Mouse (Mus musculus) WW6 (cell line): ENCODE results near the gene Upp2.
A peak's percentile ranks its signal among the peaks of the same experiment; 100 is the strongest.

Experiments
- DNase-seq: peaks from one replicate; pipeline ENCODE4 v3.0.0-alpha.2; 2013; ENCODE audit warnings: low read depth, low spot score

Gene Upp2

DNA sequence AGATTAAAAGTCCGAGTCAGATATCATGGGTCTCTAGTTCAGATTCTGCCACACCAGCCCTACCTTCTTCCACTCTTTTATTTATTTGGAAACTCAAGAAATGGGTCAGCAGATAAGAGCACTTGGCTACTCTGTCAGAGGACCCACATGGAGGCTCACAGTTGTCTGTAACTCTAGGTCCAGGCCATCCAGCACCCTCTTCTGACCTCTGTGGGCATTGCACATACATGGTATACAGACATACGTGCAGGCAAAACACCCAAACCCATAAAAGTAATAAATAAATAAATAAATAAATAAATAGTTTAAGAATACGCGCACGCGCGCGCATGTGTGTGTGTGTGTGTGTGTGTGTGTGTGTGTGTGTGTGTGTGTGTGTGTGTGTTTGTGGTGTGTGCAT, 47.8 kb downstream of the Upp2 start:
- no peak for DNase-seq

DNA sequence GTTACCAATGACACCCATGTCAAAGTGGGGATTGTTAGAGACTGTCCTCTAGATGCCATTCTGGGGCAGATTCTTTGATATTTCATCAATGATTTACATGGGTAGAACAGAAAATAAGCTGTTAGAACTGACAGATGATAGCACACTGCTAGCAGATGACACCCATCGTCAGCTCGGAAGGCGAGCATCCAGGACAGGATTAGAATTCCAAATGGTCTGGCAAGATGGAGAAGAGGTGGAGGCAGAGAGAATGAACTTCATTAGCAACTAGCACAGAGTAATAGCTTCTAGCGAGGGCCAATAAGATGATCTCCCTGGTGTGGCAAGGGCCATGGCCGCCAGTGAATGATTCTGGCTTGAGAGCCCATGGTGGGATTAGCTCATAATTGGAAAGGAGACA, 48.7 kb downstream of the Upp2 start:
- no peak for DNase-seq

DNA sequence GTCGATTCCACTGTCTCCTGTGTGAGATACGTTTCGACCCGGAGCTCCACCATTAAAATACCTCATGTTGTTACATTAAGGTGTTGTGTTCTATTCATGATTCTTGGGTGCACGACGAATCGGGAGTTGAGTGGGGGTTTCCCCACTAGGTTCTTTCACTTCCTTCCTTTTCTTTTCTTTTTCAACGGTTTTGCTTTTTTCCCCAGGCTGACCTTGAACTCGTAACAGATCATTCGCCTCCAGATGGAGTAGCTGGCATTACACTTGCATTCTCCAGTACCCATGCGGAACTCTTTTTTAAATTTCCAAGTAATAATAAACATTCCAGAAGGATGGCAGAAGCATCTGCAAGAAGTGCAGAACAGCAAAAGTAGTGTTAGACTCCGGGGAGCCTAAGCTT, 58.1 kb downstream of the Upp2 start:
- DNase-seq = no peak

DNA sequence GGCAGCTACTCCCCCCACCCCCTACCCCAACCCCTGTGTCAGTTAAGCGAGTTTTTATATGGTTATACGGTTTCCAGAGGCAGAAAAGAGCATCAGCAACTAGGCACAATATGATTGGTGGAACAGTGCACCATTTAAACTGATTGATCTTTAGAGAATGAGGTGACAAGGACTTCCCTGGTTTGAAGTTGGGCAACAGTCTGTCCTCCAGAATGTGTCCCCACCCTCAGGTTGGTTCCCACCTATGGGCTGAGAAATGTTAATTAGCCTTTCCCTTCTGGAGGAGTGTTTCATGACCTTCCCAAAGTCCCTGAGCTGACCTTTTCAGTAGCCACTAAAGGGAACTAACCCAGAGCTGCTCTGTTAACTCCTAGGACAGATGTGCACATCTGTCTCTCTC, 58.6 kb downstream of the Upp2 start:
- peak; percentile 53 for DNase-seq

DNA sequence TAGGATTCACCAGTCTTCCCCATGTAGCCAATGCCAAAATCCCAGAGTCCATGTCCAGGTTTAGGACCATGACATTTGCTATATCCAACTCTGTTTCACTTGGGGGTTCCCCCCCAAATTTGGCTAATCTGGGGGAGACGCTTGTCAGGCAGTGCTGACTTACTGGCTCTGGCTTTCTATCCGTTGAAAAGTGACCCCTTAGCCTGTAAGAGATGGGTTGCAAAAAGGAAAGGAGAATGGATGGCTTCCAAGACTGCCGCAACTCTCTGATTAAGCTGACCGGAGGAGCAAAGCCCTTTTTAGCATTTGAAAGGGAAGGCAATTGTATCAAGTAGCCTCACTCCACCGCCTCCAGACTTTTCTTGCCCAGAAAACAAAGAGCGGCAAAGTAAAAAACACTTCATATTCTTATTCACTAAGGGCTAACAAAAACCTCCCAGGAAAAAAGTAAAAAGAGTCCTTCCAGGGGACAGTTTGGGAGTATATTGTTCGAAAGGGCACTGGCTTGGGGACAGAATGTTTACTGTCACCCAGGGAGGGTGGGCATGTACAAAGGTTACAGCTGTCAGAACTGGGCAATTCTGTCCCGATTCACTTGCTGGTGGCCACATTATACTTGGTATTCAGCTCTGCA, 59.2 kb downstream of the Upp2 start:
- no peak for DNase-seq

DNA sequence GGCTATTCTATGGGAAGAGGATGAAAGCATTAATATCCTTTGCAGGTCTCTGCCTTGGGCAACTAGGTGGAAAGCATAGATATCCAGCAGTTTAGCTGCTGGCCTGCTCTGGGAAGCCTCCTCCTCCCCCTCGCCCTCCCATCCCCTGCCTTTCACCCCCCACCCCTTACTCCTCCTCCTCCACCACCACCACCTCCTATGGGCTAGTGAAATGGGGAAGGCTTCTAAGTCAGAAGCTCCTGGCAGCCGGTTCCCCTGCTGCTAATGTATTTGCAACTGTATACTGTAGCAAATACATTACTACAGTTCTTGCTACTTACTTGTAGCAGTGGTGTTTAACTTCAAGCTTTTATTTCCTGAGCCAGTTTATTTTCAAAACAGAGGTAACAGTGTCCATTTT, 60.9 kb downstream of the Upp2 start:
- no peak for DNase-seq

DNA sequence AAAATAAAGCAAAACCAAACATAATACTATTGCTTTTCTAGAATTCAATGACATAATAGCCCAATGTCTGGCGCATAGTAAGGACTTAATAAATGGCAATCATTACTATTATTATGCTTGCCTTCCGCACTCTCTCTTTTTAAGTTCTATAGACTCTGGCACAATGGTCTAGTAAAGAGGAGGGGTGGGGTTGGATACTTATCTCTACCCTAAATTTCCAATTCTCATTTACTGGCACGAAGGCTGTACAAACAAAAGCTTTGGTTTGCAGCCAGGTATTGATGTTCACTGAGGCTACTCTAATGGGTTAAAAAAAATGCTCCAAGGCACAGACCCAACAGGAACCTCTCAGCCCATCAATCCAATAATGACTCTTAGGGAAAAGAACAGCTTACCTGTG, 61.9 kb downstream of the Upp2 start:
- DNase-seq = no peak

DNA sequence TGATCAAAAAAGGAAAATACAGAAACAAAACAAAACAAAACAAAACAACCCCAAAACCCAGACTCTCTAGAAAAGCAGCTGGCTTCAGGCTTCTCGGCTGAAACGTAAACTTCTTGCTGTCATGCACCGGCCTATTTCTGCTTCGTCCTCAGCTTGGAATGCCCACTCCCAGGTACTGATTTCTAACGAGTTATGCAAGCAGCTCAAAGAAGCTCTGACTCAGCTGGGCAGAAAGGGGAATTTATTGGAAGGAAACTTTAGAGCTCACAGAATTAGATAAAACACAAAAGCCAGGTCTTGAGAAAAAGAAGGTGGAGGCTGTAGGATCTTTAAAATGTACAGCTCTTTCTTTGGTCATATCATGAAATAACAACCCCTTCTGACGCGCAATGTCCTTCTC, 62.3 kb downstream of the Upp2 start:
- DNase-seq = no peak

DNA sequence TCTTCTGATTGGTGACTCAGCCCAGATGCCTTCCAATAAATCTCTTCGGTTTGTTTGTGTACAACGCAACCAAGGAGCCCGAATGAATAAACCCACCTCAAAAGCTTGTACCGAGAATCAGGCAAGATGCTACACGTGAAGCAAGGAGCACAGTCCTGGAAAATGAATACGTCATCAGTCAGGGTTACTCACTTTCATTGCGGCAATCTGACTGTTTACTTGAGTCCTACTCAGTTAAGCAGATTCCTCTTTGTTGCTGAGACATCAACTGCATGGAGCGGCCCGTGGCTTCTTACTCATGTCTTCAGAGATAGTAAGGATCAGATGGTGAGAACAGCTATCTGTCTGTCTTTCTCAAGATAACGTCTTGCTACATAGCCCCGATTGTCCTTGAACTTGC, 66.7 kb downstream of the Upp2 start:
- DNase-seq = no peak

DNA sequence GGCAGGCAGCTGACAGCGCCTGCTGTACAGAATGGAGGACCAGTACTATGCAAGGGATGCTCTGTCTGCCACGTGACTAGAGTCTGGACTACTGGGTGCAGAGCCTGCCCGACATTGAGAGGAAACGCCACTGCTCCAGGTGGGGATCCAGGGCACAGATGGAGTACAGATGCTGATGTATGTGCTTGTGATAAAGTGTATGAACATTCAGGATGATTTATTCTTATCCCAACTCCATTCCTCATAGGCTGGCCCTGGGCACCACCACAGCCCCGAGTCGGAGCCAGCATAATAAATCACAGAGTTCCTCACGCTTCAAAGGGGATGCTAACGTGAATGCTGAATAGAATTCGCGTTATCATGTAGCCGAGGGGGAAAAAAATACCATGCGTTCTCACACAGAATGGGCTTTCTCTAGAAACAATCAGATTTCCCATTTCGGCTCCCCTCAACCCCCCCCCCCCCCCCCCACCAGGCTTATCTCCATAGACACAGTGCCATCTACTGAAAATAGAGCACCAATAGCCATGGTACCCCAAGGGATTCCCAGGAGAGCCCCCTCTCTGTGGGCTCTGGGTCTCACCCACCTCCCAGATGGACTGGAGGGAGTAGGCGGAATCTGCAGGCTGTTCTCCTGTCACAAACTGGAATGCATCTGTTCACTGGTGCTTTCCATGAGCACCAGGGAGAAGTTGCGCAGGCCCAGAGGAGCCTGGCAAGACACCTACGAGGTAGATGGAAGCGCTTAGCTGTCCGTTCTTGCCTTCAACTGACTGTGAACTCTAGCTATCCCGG, 74.9 kb downstream of the Upp2 start:
- no peak for DNase-seq

DNA sequence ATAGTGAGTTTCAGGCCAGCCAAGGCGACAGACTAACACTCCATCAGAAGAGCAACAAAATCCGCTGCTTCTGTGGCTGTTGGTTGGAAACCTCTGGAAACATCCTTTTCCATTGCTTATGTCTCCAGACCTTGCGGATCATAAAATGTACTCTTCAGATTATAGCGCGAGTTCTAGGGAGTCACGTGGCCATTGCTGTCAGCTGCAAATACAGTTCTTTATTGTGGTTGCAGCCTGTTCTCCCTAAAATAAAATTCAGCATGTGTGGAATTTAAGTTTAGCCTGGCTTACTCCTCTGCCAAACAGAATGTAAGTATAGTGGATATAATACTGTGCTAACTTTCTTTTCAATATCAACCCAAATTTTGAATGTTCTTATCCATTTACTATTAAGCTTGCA, 78.6 kb downstream of the Upp2 start:
- DNase-seq = no peak

DNA sequence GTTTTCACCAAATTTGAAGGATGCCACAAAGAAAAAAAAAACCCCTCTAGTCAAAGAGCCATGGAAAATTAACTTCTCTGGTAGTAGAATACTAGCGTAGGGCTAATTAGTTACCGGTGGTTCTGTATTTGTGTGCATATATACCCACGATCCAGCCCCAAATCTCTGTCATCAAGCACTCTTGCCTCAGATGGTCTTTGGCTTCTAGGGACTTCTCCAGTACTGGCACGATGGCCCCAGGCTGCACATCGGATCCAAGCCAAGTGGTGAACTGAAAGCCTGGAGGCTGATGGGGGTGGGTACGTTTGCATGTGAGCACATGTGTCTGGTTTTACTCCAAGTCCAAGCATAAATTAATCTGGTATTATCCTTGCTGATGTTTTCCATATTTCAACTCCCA, 88.1 kb downstream of the Upp2 start:
- DNase-seq = no peak

DNA sequence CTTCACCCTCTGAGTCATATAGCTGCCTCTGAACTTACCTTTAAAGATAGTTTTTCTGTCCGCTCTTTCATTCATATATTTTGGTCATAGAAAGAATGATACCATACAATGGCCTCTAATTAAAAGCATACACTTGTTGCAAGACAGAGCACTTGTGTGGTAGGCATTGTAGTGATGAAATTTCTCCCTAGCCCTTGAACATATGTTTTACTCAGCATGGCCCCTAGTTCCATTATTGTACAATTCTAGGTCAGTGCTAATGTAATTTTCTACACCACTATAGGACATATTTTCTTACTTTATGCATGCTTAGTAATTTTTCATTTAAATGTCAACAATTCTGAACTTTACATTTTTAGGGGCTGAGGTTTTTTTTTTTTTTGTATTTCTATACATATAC, 89.9 kb downstream of the Upp2 start:
- no peak for DNase-seq

DNA sequence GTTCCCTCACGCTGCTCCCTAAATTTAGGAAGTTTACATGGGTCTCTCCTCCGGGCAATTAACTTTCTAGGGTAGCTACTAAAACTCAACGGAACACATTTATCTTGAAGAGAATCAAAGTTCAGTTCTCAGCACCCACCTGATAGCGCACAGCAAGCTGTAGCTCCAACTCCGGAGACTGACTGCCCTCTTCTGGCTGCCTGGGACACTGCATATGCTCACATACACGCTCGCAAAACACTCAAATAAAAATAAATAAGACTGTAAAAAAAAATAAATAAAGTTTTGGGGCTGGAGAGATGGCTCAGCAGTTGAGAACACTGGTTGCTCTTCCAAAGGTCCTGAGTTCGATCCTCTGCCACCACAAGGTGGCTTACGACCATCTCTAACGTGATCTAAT, 90.8 kb downstream of the Upp2 start:
- DNase-seq = no peak

DNA sequence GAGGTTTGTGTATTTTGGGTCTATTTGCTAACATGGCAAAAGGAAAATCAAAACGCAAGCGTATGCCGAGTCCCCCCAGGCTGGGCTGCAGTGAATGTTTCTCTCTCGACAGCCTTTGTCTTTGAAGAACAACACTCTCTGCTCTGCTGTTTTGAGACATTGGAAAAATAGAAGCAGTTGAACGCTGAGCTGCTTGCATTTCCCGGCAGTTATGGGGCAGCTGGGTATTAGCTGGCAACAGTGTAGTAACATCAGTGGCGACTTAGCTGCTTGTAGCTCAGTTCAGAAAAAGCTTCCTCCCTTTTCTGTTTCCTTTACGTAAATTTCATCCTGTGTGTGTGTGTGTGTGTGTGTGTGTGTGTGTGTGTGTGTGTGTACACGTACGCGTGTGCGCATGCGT, 93.5 kb downstream of the Upp2 start:
- DNase-seq = no peak

DNA sequence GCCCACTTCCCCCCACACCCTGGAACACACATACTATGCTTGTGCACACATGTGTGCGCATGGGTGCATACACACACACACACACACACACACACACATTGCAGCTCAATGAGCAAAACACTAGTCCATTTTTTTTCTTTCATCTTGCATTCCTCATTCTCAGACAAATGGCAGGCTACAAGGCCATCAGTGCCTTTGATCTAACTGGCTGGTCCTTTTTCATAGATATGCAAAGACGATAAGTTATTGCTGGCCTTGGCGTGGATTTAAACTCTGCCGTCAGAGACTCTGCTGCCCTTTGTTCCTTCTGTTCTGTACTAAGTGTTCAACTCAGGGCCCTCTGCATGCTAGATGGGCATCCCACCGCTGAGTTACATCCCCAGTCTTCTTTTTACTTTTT, 94.0 kb downstream of the Upp2 start:
- no peak for DNase-seq

DNA sequence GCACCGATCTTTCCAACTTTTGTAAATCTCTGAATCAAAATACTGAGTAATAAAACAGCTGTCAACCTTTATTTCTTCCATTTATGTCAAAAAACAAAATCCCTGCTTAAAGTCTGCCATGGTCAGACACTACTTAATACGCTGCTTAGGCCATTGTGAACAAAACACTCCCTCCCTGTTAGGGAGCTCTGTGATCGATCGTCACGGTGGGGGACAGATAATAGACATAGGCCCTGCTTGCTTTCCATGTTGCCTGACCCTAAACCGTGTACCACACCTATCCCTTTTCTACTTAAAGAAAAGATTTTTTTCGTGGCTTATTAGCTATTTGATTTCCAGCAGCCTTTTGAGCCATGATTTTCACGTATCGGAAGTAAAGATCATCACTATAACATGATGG, 95.6 kb downstream of the Upp2 start:
- DNase-seq = no peak

DNA sequence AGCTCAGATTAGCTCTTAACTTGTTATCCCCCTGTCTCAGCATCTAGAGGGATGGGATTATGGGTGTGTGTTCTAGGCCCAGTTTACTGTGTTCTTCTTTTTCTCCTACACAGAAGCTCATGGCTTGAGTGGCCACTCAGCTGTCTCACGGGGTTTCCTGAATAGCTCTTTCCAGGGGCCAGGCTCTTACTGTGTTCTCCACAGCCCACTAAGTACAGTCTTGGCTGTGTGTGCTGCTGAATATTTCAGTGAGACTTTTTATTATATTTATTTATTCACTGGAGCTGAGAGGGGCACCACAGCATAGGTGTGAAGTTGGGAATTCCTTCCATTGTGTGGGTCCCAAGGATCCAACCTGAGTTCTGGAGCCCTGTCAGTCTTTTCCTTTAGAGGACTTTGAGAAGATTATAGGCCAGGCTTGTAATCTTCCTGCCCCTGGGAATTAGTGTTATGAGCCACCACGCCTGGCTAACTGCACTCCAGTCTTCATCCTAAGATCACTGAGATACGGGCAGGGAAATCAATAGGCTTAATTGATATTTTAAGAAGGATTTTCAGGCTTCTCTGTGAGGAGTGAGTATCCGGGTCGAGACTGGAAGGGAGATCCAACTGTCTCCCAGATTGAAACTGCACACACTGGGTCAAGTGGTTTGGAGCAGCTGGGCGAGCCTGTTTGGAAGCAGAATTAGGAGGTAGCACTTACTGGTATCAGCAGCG, 96.5 kb downstream of the Upp2 start:
- DNase-seq = no peak

DNA sequence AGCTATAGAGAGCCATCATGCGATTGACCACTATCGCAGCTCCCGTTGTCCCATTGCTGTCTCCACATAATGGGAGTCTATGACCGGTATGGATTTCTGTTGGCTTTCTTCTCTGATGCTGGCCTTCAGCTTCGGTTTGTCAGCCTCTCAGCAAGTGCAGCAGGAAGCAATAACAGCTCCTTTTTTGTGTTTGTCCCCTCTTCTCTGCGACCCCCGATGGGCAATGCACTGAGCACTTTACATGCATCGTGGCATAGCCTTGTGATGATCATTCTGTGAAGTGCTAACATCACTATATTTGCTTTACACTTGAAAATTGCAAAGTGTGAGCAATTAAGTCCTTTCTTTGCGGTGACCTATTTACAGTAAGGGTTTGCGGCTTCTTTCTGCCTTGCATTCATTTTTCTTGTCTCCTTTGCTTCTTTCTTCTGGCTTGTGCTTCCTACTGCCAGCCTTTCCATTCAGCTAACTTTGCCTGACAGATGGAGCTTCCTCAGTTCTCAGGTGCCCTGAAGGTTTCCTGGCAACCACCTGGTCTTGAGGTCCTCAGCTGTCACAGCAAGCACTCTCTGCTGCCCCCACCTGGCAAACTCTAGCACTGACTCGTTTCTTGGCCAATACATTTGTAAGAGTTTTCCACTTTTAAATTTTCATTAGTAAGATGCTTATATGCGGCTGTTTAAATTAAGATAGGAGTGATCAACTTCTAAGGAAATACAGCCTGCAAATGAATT, 98.2 kb downstream of the Upp2 start:
- DNase-seq = peak; percentile 40

DNA sequence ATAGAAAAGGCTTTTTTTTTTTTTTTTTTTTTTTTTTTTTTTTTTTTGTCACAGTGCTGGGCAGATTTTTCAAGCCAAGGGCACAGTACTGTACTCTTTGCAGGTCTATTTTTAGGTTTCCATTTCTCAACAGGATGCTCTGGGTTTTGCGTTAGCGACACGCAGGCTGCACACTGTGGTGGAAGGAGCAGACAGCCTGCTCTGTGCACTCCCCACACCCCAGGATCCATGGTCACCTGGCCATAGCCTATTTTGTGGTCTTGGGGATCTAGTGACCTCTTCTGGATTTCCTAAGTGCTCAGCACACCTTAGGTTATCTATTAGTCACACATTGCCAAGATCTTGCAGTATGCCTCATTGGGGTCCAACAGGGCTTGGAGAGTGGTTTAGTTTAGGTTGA, 100.2 kb downstream of the Upp2 start:
- DNase-seq = no peak

DNA sequence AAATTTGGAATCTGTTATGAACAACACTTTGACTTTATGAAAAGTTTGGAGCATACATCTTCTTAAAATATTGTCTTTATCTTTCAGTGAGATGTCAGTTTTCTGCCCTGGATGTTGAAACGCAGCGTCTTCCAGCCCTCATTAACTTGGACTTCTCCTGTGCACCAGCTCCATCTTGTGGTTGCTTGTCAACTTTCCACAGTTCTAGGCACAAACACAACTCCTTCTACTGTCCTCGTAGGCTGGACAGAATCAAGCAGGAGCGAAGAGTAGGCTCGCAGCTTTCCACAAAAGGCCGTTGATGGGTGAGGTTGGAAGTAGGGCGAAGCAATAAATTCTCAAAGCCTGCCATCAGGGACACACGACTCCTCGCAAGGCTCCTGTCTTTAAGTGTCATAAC, 100.9 kb downstream of the Upp2 start:
- DNase-seq = no peak

DNA sequence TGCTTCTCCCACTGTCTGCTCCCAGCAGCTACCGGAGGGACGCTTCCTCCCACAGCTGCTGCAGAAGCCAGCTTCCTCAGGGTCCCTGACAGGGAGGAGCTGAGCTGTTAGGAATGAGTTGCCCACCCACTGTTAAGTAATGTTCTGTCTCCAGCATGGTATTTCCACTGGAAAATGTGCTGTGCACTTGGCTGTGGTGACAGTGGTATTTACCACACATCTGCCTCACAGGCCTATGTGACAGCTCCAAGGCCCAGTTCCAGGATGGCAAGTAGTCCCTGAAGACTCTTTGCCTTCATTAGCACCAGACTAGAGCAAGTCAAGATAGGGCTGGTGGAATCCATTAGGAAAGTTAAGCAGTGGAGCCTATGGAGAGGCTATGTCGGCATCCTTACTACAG, 102.0 kb downstream of the Upp2 start:
- DNase-seq = no peak
